Mouse (Mus musculus): Measurements from ENCODE around the gene Pla2g4a.

Pla2g4a gene

GRCm38 (mm10) chr1:149878175-149878574 is 82.9 kb downstream of the Pla2g4a start:
- Histone ChIP-seq H3K4me1 (replicated peaks; ENCODE audit: low read depth, low read length) (no peaks in the 10 kb centered on the region), H3K4me3 (replicated peaks; ENCODE audit: low read length) (no peak overlapping the region), H3K27me3 (ENCODE audit: insufficient read depth, low read length) (no peaks in the 10 kb centered on the region), H3K9me3 (ENCODE audit: low read length) (no peaks in the 10 kb centered on the region), H3K36me3 (ENCODE audit: insufficient read depth, low read length) (no peaks in the 10 kb centered on the region)
- TF ChIP-seq CTCF (conservative IDR thresholded peaks at IDR 0.05; ENCODE audit: low read length) (no peak), POU5F1 (IDR thresholded peaks at IDR 0.05; ENCODE audit: borderline replicate concordance, low read length) (no peak), NANOG (IDR thresholded peaks at IDR 0.05; ENCODE audit: borderline replicate concordance, low read length) (no peak)

GRCm38 (mm10) chr1:149876502-149876901 is 84.6 kb downstream of the Pla2g4a start:
- no peak for TF ChIP-seq CTCF (conservative IDR thresholded peaks at IDR 0.05; ENCODE audit: low read length)
- no peak for TF ChIP-seq POU5F1 (IDR thresholded peaks at IDR 0.05; ENCODE audit: borderline replicate concordance, low read length)
- TF ChIP-seq NANOG (IDR thresholded peaks at IDR 0.05; ENCODE audit: borderline replicate concordance, low read length), result no peak
- Histone ChIP-seq H3K36me3 (ENCODE audit: insufficient read depth, low read length) (no peaks in the 10 kb centered on the region), H3K4me3 (replicated peaks; ENCODE audit: low read length) (no peak overlapping the region), H3K27me3 (ENCODE audit: insufficient read depth, low read length) (no peaks in the 10 kb centered on the region), H3K9me3 (ENCODE audit: low read length) (no peaks in the 10 kb centered on the region), H3K4me1 (replicated peaks; ENCODE audit: low read depth, low read length) (no peaks in the 10 kb centered on the region)

GRCm38 (mm10) chr1:149871625-149872024 is 89.5 kb downstream of the Pla2g4a start:
- TF ChIP-seq CTCF (conservative IDR thresholded peaks at IDR 0.05; ENCODE audit: low read length) (no peak), NANOG (IDR thresholded peaks at IDR 0.05; ENCODE audit: borderline replicate concordance, low read length) (no peak), POU5F1 (IDR thresholded peaks at IDR 0.05; ENCODE audit: borderline replicate concordance, low read length) (no peak)
- H3K36me3 ChIP-seq (ENCODE audit: insufficient read depth, low read length), result no peaks in the 10 kb centered on the region
- no peaks in the 10 kb centered on the region for H3K27me3 ChIP-seq (ENCODE audit: insufficient read depth, low read length)
- no peaks in the 10 kb centered on the region for H3K9me3 ChIP-seq (ENCODE audit: low read length)
- no peak overlapping the region for H3K4me3 ChIP-seq (replicated peaks; ENCODE audit: low read length)
- no peaks in the 10 kb centered on the region for H3K4me1 ChIP-seq (replicated peaks; ENCODE audit: low read depth, low read length)

- no peaks in the 10 kb centered on the region for H3K36me3 ChIP-seq (ENCODE audit: insufficient read depth, low read length)
- no peaks in the 10 kb centered on the region for H3K4me1 ChIP-seq (replicated peaks; ENCODE audit: low read depth, low read length)
- no peaks in the 10 kb centered on the region for H3K9me3 ChIP-seq (ENCODE audit: low read length)
- H3K27me3 ChIP-seq (ENCODE audit: insufficient read depth, low read length), result no peaks in the 10 kb centered on the region
- TF ChIP-seq NANOG (IDR thresholded peaks at IDR 0.05; ENCODE audit: borderline replicate concordance, low read length), result no peak
- H3K4me3 ChIP-seq (replicated peaks; ENCODE audit: low read length), result no peak overlapping the region
Measured at GRCm38 (mm10) chr1:149867323-149867722, 93.8 kb downstream of the Pla2g4a start.

GRCm38 (mm10) chr1:149866202-149866601 is 94.9 kb downstream of the Pla2g4a start:
- H3K27me3 ChIP-seq (ENCODE audit: insufficient read depth, low read length), result no peaks in the 10 kb centered on the region
- TF ChIP-seq POU5F1 (IDR thresholded peaks at IDR 0.05; ENCODE audit: borderline replicate concordance, low read length), result no peak
- no peak for TF ChIP-seq CTCF (conservative IDR thresholded peaks at IDR 0.05; ENCODE audit: low read length)
- no peak for TF ChIP-seq NANOG (IDR thresholded peaks at IDR 0.05; ENCODE audit: borderline replicate concordance, low read length)
- no peak overlapping the region for H3K4me3 ChIP-seq (replicated peaks; ENCODE audit: low read length)
- H3K36me3 ChIP-seq (ENCODE audit: insufficient read depth, low read length), result no peaks in the 10 kb centered on the region
- H3K9me3 ChIP-seq (ENCODE audit: low read length), result no peaks in the 10 kb centered on the region
- H3K4me1 ChIP-seq (replicated peaks; ENCODE audit: low read depth, low read length), result no peaks in the 10 kb centered on the region

GRCm38 (mm10) chr1:149862801-149863200 is 98.3 kb downstream of the Pla2g4a start:
- no peak for TF ChIP-seq NANOG (IDR thresholded peaks at IDR 0.05; ENCODE audit: borderline replicate concordance, low read length)
- no peak for TF ChIP-seq CTCF (conservative IDR thresholded peaks at IDR 0.05; ENCODE audit: low read length)
- TF ChIP-seq POU5F1 (IDR thresholded peaks at IDR 0.05; ENCODE audit: borderline replicate concordance, low read length), result no peak
- Histone ChIP-seq H3K36me3 (ENCODE audit: insufficient read depth, low read length) (no peaks in the 10 kb centered on the region), H3K27me3 (ENCODE audit: insufficient read depth, low read length) (no peaks in the 10 kb centered on the region), H3K9me3 (ENCODE audit: low read length) (no peaks in the 10 kb centered on the region), H3K4me1 (replicated peaks; ENCODE audit: low read depth, low read length) (no peaks in the 10 kb centered on the region), H3K4me3 (replicated peaks; ENCODE audit: low read length) (no peak overlapping the region)

- no peaks in the 10 kb centered on the region for H3K36me3 ChIP-seq (ENCODE audit: insufficient read depth, low read length)
- TF ChIP-seq POU5F1 (IDR thresholded peaks at IDR 0.05; ENCODE audit: borderline replicate concordance, low read length), result no peak
- TF ChIP-seq CTCF (conservative IDR thresholded peaks at IDR 0.05; ENCODE audit: low read length), result no peak
- TF ChIP-seq NANOG (IDR thresholded peaks at IDR 0.05; ENCODE audit: borderline replicate concordance, low read length), result no peak
Measured at GRCm38 (mm10) chr1:149862181-149862580, 98.9 kb downstream of the Pla2g4a start.

GRCm38 (mm10) chr1:149861543-149861942 is 99.5 kb downstream of the Pla2g4a start:
- TF ChIP-seq CTCF (conservative IDR thresholded peaks at IDR 0.05; ENCODE audit: low read length) (no peak), POU5F1 (IDR thresholded peaks at IDR 0.05; ENCODE audit: borderline replicate concordance, low read length) (no peak), NANOG (IDR thresholded peaks at IDR 0.05; ENCODE audit: borderline replicate concordance, low read length) (no peak)
- H3K36me3 ChIP-seq (ENCODE audit: insufficient read depth, low read length), result no peaks in the 10 kb centered on the region
- H3K9me3 ChIP-seq (ENCODE audit: low read length), result no peaks in the 10 kb centered on the region
- H3K4me3 ChIP-seq (replicated peaks; ENCODE audit: low read length), result no peak overlapping the region
- H3K27me3 ChIP-seq (ENCODE audit: insufficient read depth, low read length), result no peaks in the 10 kb centered on the region
- no peaks in the 10 kb centered on the region for H3K4me1 ChIP-seq (replicated peaks; ENCODE audit: low read depth, low read length)

More at GRCm38 (mm10) chr1:149862181-149862580, 98.9 kb downstream of the Pla2g4a start:
- H3K27me3 ChIP-seq (ENCODE audit: insufficient read depth, low read length), result no peaks in the 10 kb centered on the region
- no peak overlapping the region for H3K4me3 ChIP-seq (replicated peaks; ENCODE audit: low read length)
- no peaks in the 10 kb centered on the region for H3K9me3 ChIP-seq (ENCODE audit: low read length)
- H3K4me1 ChIP-seq (replicated peaks; ENCODE audit: low read depth, low read length), result no peaks in the 10 kb centered on the region

GRCm38 (mm10) chr1:149858734-149859133 is 102.4 kb downstream of the Pla2g4a start:
- Histone ChIP-seq H3K36me3 (ENCODE audit: insufficient read depth, low read length) (no peaks in the 10 kb centered on the region), H3K27me3 (ENCODE audit: insufficient read depth, low read length) (no peaks in the 10 kb centered on the region), H3K9me3 (ENCODE audit: low read length) (no peaks in the 10 kb centered on the region), H3K4me3 (replicated peaks; ENCODE audit: low read length) (no peak overlapping the region), H3K4me1 (replicated peaks; ENCODE audit: low read depth, low read length) (no peaks in the 10 kb centered on the region)
- TF ChIP-seq POU5F1 (IDR thresholded peaks at IDR 0.05; ENCODE audit: borderline replicate concordance, low read length) (no peak), CTCF (conservative IDR thresholded peaks at IDR 0.05; ENCODE audit: low read length) (peak; percentile 20)

All from E14TG2a.4 (cell line).